In the genomic region with DNA sequence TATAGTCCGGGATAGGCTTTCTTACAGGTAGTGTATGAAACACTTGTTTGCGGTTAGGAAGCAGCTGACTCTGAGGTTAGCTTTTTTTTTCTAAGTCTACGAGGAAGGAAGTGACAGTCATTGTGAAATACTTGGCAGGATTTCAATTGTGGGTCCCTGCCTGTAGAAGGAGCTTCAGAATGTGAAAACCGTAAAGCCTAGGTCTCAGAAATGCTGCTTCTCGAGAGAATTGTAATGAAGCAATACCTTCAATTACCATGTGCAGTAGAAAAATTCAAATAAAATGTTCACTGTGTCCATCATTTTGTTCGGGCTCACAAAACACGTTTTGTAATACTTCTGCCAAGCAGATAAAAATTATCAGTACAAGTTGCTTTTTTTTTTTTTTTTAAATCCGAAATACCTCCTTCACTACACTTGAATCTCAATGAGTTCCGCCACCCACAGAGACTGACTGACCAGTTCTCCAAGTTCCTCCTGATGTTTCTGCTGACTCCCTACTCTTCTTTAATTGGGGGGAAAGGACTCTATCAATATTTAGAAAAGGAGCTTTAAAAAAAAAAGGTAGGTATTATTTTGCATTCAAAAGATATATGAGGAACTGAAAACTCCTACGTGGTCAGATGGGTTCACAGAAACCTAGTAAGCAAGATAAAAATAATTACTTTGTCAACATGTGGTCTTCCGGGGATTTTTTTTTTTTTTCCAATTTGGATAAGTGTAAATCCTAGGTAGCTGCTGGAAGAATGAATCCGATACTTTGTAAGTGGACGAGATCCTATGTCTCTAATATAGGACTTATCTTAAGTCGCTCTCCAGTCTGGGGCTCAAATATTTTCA, we compare ENCODE assay signal across 8 mouse cellular contexts. TPM values are rescaled to one million over a fixed set of nuclear protein-coding genes. Genes with fewer than 3 reads are reported as not detected.
A peak's percentile ranks its signal among the peaks of the same experiment; 100 is the strongest.
DNase-seq lines count a peak whose midpoint lies in the region; ATAC-seq and TF ChIP-seq lines count a peak whose summit lies in the region.

No protein-coding gene starts in this region.

- H3K27ac ChIP-seq in heart, postnatal 0 days (ENCODE audit: low read depth): peak overlapping the region; percentile 93
- H3K27ac ChIP-seq in liver, embryonic 12.5 days: peak overlapping the region; percentile 99

- peak overlapping the region; percentile 47; the same call in 1 of the 2 replicates for H3K9ac ChIP-seq in heart, postnatal 0 days (replicated peaks; ENCODE audit: low read depth, low read length)
- peak overlapping the region; percentile 91 for H3K9ac ChIP-seq in liver, embryonic 12.5 days

- DNase-seq in spleen, adult 12 weeks (ENCODE audit: low spot score): peak; percentile 15
- DNase-seq in spleen, postnatal 14 days (ENCODE audit: low spot score in 2 of 2): no peak
- DNase-seq in c-Kit-positive CD71-negative TER-119-negative erythroid progenitor cells, embryonic 14.5 days (ENCODE audit: low read depth): peak; percentile 82
- DNase-seq in heart, postnatal 0 days (ENCODE audit: low spot score): peak; percentile 74
- peak; percentile 92 for DNase-seq in naive thymus-derived CD4-positive, alpha-beta T cell, adult 2 months (ENCODE audit: low read depth)
- no peak for DNase-seq in cerebellum, postnatal 4 days (ENCODE audit: low spot score in 2 of 2)
- no peak for DNase-seq in left cerebral cortex, adult 9 months (ENCODE audit: low spot score in 2 of 2)

- 0 out of 2 replicates have a peak, but pooled peaks have one; percentile 24 for TF ChIP-seq EP300 in heart, postnatal 0 days (IDR thresholded peaks at IDR 0.05; ENCODE audit: low read depth)

- H3K4me3 ChIP-seq in heart, postnatal 0 days (ENCODE audit: low read depth, low read length): peak overlapping the region; percentile 77
- H3K4me3 ChIP-seq in liver, embryonic 12.5 days: peak overlapping the region; percentile 83

- TF ChIP-seq CTCF in heart, postnatal 0 days (IDR thresholded peaks at IDR 0.05; ENCODE audit: low read depth): no peak

- peaks cover 12% of the 10 kb centered on the region for H3K36me3 ChIP-seq in heart, postnatal 0 days (replicated peaks; ENCODE audit: control insufficient read depth, insufficient read depth, low read length)
- H3K36me3 ChIP-seq in liver, embryonic 12.5 days: peaks cover 14% of the 10 kb centered on the region

- peaks cover 13% of the 10 kb centered on the region for H3K4me1 ChIP-seq in heart, postnatal 0 days (ENCODE audit: control insufficient read depth, insufficient read depth)
- H3K4me1 ChIP-seq in liver, embryonic 12.5 days: peaks cover 36% of the 10 kb centered on the region

- no peaks in the 10 kb centered on the region for H3K9me3 ChIP-seq in heart, postnatal 0 days (replicated peaks; ENCODE audit: control insufficient read depth, low read length)
- no peaks in the 10 kb centered on the region for H3K9me3 ChIP-seq in liver, embryonic 12.5 days (replicated peaks)

- ATAC-seq in heart, postnatal 0 days (ENCODE audit: insufficient read depth, low read depth): no peak
- no peak for ATAC-seq in liver, embryonic 12.5 days

- H3K4me2 ChIP-seq in heart, postnatal 0 days (ENCODE audit: low read depth, low read length): peak overlapping the region; percentile 79
- H3K4me2 ChIP-seq in liver, embryonic 12.5 days: peak overlapping the region; percentile 74

- no peaks in the 10 kb centered on the region for H3K27me3 ChIP-seq in heart, postnatal 0 days (ENCODE audit: control insufficient read depth, insufficient read depth, low read length)
- H3K27me3 ChIP-seq in liver, embryonic 12.5 days (replicated peaks): peaks cover 10% of the 10 kb centered on the region

- 28% methylated on average over 14 of the region's 14 CpGs for WGBS in heart, postnatal 0 days
- WGBS in liver, embryonic 12.5 days (ENCODE audit: insufficient replicate concordance): 16% methylated on average over 14 of the region's 14 CpGs

RNA-seq across cellular contexts. Expression of gene Atp6v0a1, which starts 0.8 kb away (rescaled TPM):
- 57.0 and 57.1 TPM in 2 replicates for total RNA-seq in heart, postnatal 0 days (2014; rRNA removed; ENCODE audit: low replicate concordance)
- polyA plus RNA-seq in heart, postnatal 0 days (2015; fragmentation: Nextera tagmentation; extraction: Ambion mirVana): 49.2 and 50.3 TPM in 2 replicates
- 56.5 and 57.6 TPM in 2 replicates for polyA plus RNA-seq in liver, embryonic 12.5 days (2016; fragmentation: Nextera tagmentation; extraction: Ambion mirVana)

RNA-seq across cellular contexts. Expression of gene Cavin1, which starts 37.7 kb away (rescaled TPM):
- 274 and 305 TPM in 2 replicates for total RNA-seq in heart, postnatal 0 days (2014; rRNA removed; ENCODE audit: low replicate concordance)
- 401 and 442 TPM in 2 replicates for polyA plus RNA-seq in heart, postnatal 0 days (2015; fragmentation: Nextera tagmentation; extraction: Ambion mirVana)
- polyA plus RNA-seq in liver, embryonic 12.5 days (2016; fragmentation: Nextera tagmentation; extraction: Ambion mirVana): 28.9 and 30.0 TPM in 2 replicates

Comparison
In these comparisons a context has a peak if more than half of its experiments do, and no peak if none do; other contexts are left out.
1. DNase-seq: peak in spleen, adult 12 weeks (single experiment), c-Kit-positive CD71-negative TER-119-negative erythroid progenitor cells, embryonic 14.5 days (single experiment), heart, postnatal 0 days (single experiment) and naive thymus-derived CD4-positive, alpha-beta T cell, adult 2 months (single experiment); none in spleen, postnatal 14 days (0 of 2), cerebellum, postnatal 4 days (0 of 2) and left cerebral cortex, adult 9 months (0 of 2).
2. RNA of gene Cavin1, which starts 37.7 kb away (polyA plus RNA-seq): 401 to 442 TPM in heart, postnatal 0 days; 28.9 to 30.0 TPM in liver, embryonic 12.5 days; every median in the first group is over 10 times any median in the second.